Mouse (Mus musculus): ENCODE measurements around the gene Spast.

The Spast gene

DNA sequence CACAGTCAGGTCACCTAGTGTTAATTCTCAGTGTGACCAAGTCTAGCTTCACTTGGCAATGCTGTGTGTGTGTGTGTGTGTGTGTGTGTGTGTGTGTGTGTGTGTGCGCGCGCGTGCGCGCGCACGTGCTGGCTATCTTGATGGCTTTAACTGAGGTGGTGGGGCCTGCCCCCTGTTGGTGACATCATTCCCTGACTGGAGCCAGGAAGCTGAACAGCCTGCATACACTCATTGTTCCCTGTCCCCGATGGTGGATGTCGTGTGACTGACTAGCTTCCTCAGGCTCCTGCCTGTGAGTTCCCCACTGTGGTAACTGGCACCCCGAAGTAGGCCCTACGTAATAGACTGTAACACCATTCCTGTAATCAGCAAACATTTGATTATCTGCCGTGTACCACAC is 92.7 kb downstream of the Spast start:
- DNase-seq: no peak

DNA sequence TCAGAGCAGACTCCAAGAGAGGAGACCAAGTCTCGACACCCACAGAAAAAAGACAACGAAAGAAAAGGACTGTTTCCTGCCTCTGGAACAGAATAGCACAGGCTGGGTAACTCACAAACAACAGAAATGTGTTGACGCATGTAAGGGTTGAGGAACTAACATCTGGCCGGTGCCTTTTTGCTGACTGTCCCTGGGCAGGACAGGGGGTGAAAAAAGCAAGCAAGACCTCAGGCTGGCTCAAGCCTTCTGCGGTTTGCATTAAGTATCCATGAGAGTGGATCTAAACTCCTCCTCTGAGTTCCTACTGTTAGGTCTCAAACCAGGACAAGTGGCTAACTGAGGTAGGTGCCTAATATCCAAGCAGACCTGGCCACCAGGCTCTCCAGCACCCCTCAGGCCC is 93.8 kb downstream of the Spast start:
- DNase-seq: no peak

DNA sequence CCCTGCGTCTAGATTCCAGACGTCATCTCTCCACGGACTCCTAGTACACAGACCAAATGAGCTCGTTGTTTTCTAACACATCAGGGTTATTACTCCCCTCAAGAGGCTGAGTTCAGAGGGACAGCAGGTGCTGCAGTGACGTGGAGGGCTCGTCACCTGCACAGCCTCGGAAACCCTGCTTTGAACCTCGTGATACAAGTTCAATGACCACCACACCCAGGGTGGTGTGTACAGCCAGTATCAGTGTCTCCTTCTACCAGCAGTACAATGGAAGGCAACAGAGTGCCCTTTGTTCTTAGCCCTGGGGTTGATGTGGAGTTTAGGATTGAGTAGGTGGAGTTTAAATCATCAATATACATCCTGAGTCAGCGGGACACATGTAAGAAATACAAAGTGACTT is 99.0 kb downstream of the Spast start:
- no peak for DNase-seq

DNA sequence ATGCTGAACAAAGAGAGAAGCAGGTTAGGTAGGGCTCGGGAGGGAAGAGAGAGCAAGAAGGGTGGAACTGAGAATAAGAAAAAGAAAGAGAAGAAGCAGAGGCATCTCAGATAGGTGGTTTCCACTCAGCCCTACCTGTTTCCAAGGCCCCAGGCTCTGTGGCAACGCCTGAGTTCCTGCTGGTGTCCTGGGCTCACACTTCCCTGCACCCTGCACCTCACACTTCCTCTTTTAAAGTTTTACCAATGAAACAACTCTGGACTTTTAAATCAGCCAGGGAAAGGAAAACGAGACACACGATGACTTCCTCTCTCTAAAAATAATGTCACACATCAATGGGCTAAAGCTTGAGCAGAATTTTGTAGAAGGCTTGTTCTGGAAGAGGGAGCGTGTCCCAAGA is 101.7 kb downstream of the Spast start:
- DNase-seq: no peak
